Mouse (Mus musculus) c-Kit-negative CD71-positive TER-119-positive erythroid progenitor cells, embryonic 14.5 days (primary cell): Measurements from ENCODE around the gene Lmo2.

Experiments
- DNase-seq: peaks from one replicate; pipeline ENCODE4 v3.0.0-alpha.2; 2013; ENCODE audit warnings: low read depth, low spot score

Lmo2 gene

GRCm38 (mm10) chr2:103957649-103958546 lies at the start of gene Lmo2:
Gene Lmo2 (plus strand): TSS chr2:103957986.
- no peak for DNase-seq

- no peak for DNase-seq
Observed at GRCm38 (mm10) chr2:103910601-103911000, 47.2 kb upstream of the Lmo2 start.

- DNase-seq: no peak
Observed at GRCm38 (mm10) chr2:103912481-103913251, 45.1 kb upstream of the Lmo2 start.

GRCm38 (mm10) chr2:103913252-103913650 lies 44.5 kb upstream of the Lmo2 start:
- DNase-seq: no peak

- DNase-seq: no peak
Observed at GRCm38 (mm10) chr2:103916069-103916468, 41.7 kb upstream of the Lmo2 start.

GRCm38 (mm10) chr2:103917375-103917774 lies 40.4 kb upstream of the Lmo2 start:
- DNase-seq: no peak

- no peak for DNase-seq
Observed at GRCm38 (mm10) chr2:103918375-103918774, 39.4 kb upstream of the Lmo2 start.

GRCm38 (mm10) chr2:103919488-103919887 lies 38.3 kb upstream of the Lmo2 start:
- no peak for DNase-seq

- DNase-seq: peak; percentile 44
Observed at GRCm38 (mm10) chr2:103926586-103927113, 31.1 kb upstream of the Lmo2 start.

GRCm38 (mm10) chr2:103927610-103928145 lies 30.1 kb upstream of the Lmo2 start:
- DNase-seq: no peak

- no peak for DNase-seq
Observed at GRCm38 (mm10) chr2:103930306-103931019, 27.3 kb upstream of the Lmo2 start.

GRCm38 (mm10) chr2:103931511-103931911 lies 26.3 kb upstream of the Lmo2 start:
- DNase-seq: no peak

GRCm38 (mm10) chr2:103932025-103932424 lies 25.8 kb upstream of the Lmo2 start:
- no peak for DNase-seq

GRCm38 (mm10) chr2:103932480-103932879 lies 25.3 kb upstream of the Lmo2 start:
- DNase-seq: no peak

- no peak for DNase-seq
Observed at GRCm38 (mm10) chr2:103934270-103934669, 23.5 kb upstream of the Lmo2 start.

GRCm38 (mm10) chr2:103934670-103935069 lies 23.1 kb upstream of the Lmo2 start:
- DNase-seq: no peak

- DNase-seq: no peak
Observed at GRCm38 (mm10) chr2:103935691-103936435, 21.9 kb upstream of the Lmo2 start.

GRCm38 (mm10) chr2:103936666-103937065 lies 21.1 kb upstream of the Lmo2 start:
- no peak for DNase-seq

GRCm38 (mm10) chr2:103937670-103938069 lies 20.1 kb upstream of the Lmo2 start:
- no peak for DNase-seq

- no peak for DNase-seq
Observed at GRCm38 (mm10) chr2:103938573-103938972, 19.2 kb upstream of the Lmo2 start.

- DNase-seq: no peak
Observed at GRCm38 (mm10) chr2:103939003-103939402, 18.8 kb upstream of the Lmo2 start.
